Mouse (Mus musculus): ENCODE results near the gene Pln.

GRCm38 (mm10) chr10:53335974-53336373 is 1.5 kb upstream of the Pln start:
- no peak for TF ChIP-seq POLR2A (IDR thresholded peaks at IDR 0.05; ENCODE audit: low read depth, low read length)
- TF ChIP-seq CTCF (IDR thresholded peaks at IDR 0.05; ENCODE audit: extremely low read depth, insufficient read length, insufficient replicate concordance, low read depth, low read length), result no peak

All from small intestine, adult 2 months (tissue).